Mouse (Mus musculus) stomach, embryonic 15.5 days (tissue): ENCODE measurements around the gene Itpkb. TPM values are rescaled to one million over a fixed set of nuclear protein-coding genes. Genes with fewer than 3 reads are reported as not detected.
A peak's percentile ranks its signal among the peaks of the same experiment; 100 is the strongest.

ENCODE experiments used
- ATAC-seq: fragments of 200-750 bp; cut with Nextera tagmentation; 2 replicates; pipeline ENCODE4 v1.8.0; 2017; ENCODE audit warnings: low read depth, moderate number of reproducible peaks, moderate TSS enrichment; ENCODE audit not compliant: insufficient read depth, low FRiP score
- H3K27ac ChIP-seq: fragments of 300-500 bp; sonication (generic); 2 replicates; pipeline ENCODE4 v1.5.1; 2015; ENCODE audit warnings: mild to moderate bottlenecking, inconsistent platforms
- H3K27me3 ChIP-seq: fragments of 300-500 bp; sonication (generic); replicated peaks from 2 replicates; pipeline ENCODE4 v1.6.1; 2015; ENCODE audit warnings: inconsistent platforms
- H3K36me3 ChIP-seq: fragments of 300-500 bp; sonication (generic); 2 replicates; pipeline ENCODE4 v1.6.1; 2015; ENCODE audit warnings: inconsistent platforms
- H3K4me1 ChIP-seq: fragments of 300-500 bp; sonication (generic); 2 replicates; pipeline ENCODE4 v1.6.1; 2015; ENCODE audit warnings: inconsistent platforms
- H3K4me2 ChIP-seq: fragments of 300-500 bp; sonication (generic); 2 replicates; pipeline ENCODE4 v1.6.1; 2015; ENCODE audit warnings: mild to moderate bottlenecking, inconsistent platforms
- H3K4me3 ChIP-seq: fragments of 300-500 bp; sonication (generic); replicated peaks from 2 replicates; pipeline ENCODE4 v1.5.1; 2015; ENCODE audit warnings: inconsistent platforms
- H3K9ac ChIP-seq: fragments of 300-500 bp; sonication (generic); 2 replicates; pipeline ENCODE4 v1.6.1; 2015; ENCODE audit warnings: inconsistent platforms
- H3K9me3 ChIP-seq: fragments of 300-500 bp; sonication (generic); 2 replicates; pipeline ENCODE4 v1.6.1; 2016; ENCODE audit warnings: inconsistent platforms
- WGBS: fragments of 180-500 bp; shearing (Covaris S2); methylation state at CpG from one replicate; pipeline ENCODE4 v1.1.7; 2015; 5-methylcytosine and 5-hydroxymethylcytosine counted together
- polyA plus RNA-seq: library from polyadenylated mRNA; unstranded; fragments of >200 nt; fragmentation: Nextera tagmentation; extraction: Ambion mirVana; gene quantifications from 2 replicates; pipeline ENCODE4 v1.2.1, GENCODE M21; 2015

The Itpkb gene
- polyA plus RNA-seq, 1 experiment from 2014 or later, result 8.9 TPM

- Histone ChIP-seq H3K36me3 (peaks cover 8% of the 10 kb centered on the region), H3K27me3 (no peaks in the 10 kb centered on the region), H3K27ac (no peak overlapping the region), H3K9me3 (no peaks in the 10 kb centered on the region), H3K4me3 (no peak overlapping the region), H3K4me1 (peaks cover 20% of the 10 kb centered on the region), H3K4me2 (no peak overlapping the region), H3K9ac (no peak overlapping the region)
- no peak for ATAC-seq
- 93% methylated on average over 2 of the region's 2 CpGs for WGBS
These were observed 88.8 kb downstream of the Itpkb start for GRCm38 (mm10) chr1:180419059-180419458.

DNA sequence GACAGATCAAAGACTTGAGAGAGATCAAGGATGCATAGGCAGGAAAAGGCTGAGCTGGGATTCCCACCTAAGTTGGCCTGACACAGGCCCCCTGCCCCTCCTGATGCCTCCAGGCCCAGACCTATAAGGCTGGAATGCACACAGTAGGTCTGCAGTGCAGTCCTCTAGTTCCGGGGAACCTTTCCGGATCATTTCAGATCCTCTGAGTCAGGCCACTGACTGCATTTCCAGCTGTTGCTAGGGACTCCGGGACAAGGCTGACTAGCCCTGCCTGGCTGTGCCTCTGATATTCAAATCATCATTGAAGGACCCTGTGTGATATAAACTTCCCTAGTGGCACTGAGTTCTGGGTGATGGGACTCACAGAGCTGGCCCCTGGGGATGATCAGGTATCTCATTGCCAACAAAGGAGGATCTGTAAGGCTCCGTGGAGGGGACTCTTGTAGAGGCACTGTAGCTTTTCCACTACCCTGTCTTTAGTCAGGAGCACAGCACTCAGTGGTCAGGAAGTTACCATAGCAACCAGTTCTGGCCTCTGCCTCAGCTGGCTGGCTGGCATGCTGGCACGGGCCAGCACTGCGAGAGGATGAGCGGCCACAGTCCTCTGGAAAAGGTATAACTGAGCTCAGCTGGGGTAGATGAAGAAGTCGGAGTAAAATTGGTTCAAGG is 90.3 kb downstream of the Itpkb start:
- ATAC-seq, result no peak
- Histone ChIP-seq H3K4me2 (no peak overlapping the region), H3K36me3 (peaks cover 8% of the 10 kb centered on the region), H3K27me3 (no peaks in the 10 kb centered on the region), H3K4me3 (no peak overlapping the region), H3K9ac (no peak overlapping the region), H3K9me3 (no peaks in the 10 kb centered on the region), H3K4me1 (peaks cover 20% of the 10 kb centered on the region), H3K27ac (no peak overlapping the region)
- WGBS, result 69% methylated on average over 8 of the region's 8 CpGs

GRCm38 (mm10) chr1:180421165-180421909 is 91.1 kb downstream of the Itpkb start:
- no peaks in the 10 kb centered on the region for H3K9me3 ChIP-seq
- no peak overlapping the region for H3K4me3 ChIP-seq
- H3K4me1 ChIP-seq, result peaks cover 20% of the 10 kb centered on the region
- H3K9ac ChIP-seq, result no peak overlapping the region
- peak overlapping the region; percentile 51; the same call in 1 of the 2 replicates for H3K27ac ChIP-seq
- 64% methylated on average over 25 of the region's 25 CpGs for WGBS
- ATAC-seq, result no peak; the same call in 1 of the 2 replicates
- no peaks in the 10 kb centered on the region for H3K27me3 ChIP-seq
- no peak overlapping the region for H3K4me2 ChIP-seq
- peaks cover 8% of the 10 kb centered on the region for H3K36me3 ChIP-seq

- WGBS, result 21% methylated on average over 11 of the region's 11 CpGs
- H3K4me3 ChIP-seq, result no peak overlapping the region
- H3K9me3 ChIP-seq, result no peaks in the 10 kb centered on the region
- H3K9ac ChIP-seq, result 0 out of 2 replicates have a peak overlapping the region, but pooled peaks have one; percentile 9
- H3K4me1 ChIP-seq, result peaks cover 20% of the 10 kb centered on the region
- H3K27me3 ChIP-seq, result no peaks in the 10 kb centered on the region
- H3K36me3 ChIP-seq, result peaks cover 8% of the 10 kb centered on the region
- peak; percentile 51 for ATAC-seq
- H3K27ac ChIP-seq, result peak overlapping the region; percentile 51; the same call in 1 of the 2 replicates
- H3K4me2 ChIP-seq, result no peak overlapping the region
These were observed 92.0 kb downstream of the Itpkb start for GRCm38 (mm10) chr1:180422076-180422828.

- Histone ChIP-seq H3K9ac (no peak overlapping the region), H3K27me3 (no peaks in the 10 kb centered on the region), H3K36me3 (peaks cover 7% of the 10 kb centered on the region), H3K4me3 (no peak overlapping the region), H3K27ac (no peak overlapping the region), H3K4me1 (peaks cover 28% of the 10 kb centered on the region), H3K4me2 (no peak overlapping the region), H3K9me3 (no peaks in the 10 kb centered on the region)
- no peak for ATAC-seq
- 42% methylated on average over 16 of the region's 16 CpGs for WGBS
These were observed 92.8 kb downstream of the Itpkb start for GRCm38 (mm10) chr1:180423008-180423639.

DNA sequence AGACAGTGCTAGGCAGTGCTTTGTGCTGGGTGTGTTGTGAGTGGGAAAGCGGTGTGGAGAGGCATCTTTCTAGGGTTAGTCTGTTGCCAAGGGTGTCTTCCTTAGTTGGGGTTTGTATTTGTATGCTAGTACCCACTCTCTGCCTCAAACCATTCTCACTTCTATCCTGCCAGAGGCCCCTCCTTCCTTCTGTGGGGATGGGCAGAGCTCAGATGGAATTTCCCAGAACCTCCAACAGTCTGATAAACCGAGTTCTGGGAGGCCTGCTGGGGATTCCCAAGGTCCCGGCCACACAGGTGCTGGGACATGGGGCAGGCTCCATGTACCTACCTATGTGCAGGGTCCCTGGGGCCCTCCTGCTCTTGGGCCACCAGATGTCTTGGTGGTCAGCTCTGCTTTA is 93.6 kb downstream of the Itpkb start:
- no peak overlapping the region for H3K4me2 ChIP-seq
- H3K4me1 ChIP-seq, result peaks cover 29% of the 10 kb centered on the region
- 83% methylated on average over 3 of the region's 3 CpGs for WGBS
- no peaks in the 10 kb centered on the region for H3K9me3 ChIP-seq
- H3K27ac ChIP-seq, result no peak overlapping the region
- no peak overlapping the region for H3K9ac ChIP-seq
- no peak overlapping the region for H3K4me3 ChIP-seq
- H3K27me3 ChIP-seq, result no peaks in the 10 kb centered on the region
- ATAC-seq, result no peak
- no peaks in the 10 kb centered on the region; the same call in 1 of the 2 replicates for H3K36me3 ChIP-seq

GRCm38 (mm10) chr1:180426405-180426804 is 96.1 kb downstream of the Itpkb start:
- H3K27me3 ChIP-seq, result no peaks in the 10 kb centered on the region
- H3K4me2 ChIP-seq, result no peak overlapping the region
- no peak overlapping the region for H3K4me3 ChIP-seq
- H3K4me1 ChIP-seq, result peaks cover 29% of the 10 kb centered on the region
- no peak for ATAC-seq
- 82% methylated on average over 6 of the region's 6 CpGs for WGBS
- H3K27ac ChIP-seq, result no peak overlapping the region
- H3K9ac ChIP-seq, result no peak overlapping the region
- H3K36me3 ChIP-seq, result no peaks in the 10 kb centered on the region
- no peaks in the 10 kb centered on the region for H3K9me3 ChIP-seq

DNA sequence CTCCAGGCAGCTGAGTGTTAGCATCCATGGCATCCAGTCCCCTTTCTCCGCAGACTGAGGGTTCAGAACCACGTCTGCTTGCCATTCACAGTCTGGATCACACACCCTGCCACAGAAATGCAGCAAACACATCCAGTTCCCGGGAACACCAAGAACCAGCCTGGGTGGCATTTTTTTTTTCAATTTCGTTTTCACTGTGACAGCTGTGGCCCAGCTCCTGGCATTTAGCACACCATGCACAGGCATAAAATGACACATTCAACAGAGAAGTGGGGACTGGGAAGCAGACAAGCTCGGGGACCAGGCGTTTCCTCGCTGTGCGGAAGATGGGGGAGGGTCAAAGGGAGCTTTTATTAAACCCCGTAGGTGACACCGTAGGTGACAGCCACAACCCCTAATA is 97.4 kb downstream of the Itpkb start:
- Histone ChIP-seq H3K9me3 (no peaks in the 10 kb centered on the region), H3K4me3 (no peak overlapping the region), H3K9ac (no peak overlapping the region), H3K27me3 (no peaks in the 10 kb centered on the region), H3K36me3 (no peaks in the 10 kb centered on the region), H3K27ac (peak overlapping the region; percentile 50), H3K4me2 (no peak overlapping the region), H3K4me1 (peaks cover 17% of the 10 kb centered on the region)
- 47% methylated on average over 10 of the region's 10 CpGs for WGBS
- no peak for ATAC-seq

GRCm38 (mm10) chr1:180428101-180428712 is 97.9 kb downstream of the Itpkb start:
- peak overlapping the region; percentile 50 for H3K27ac ChIP-seq
- no peak overlapping the region for H3K4me2 ChIP-seq
- no peak overlapping the region for H3K4me3 ChIP-seq
- peaks cover 15% of the 10 kb centered on the region for H3K4me1 ChIP-seq
- no peaks in the 10 kb centered on the region for H3K36me3 ChIP-seq
- peaks cover 3% of the 10 kb centered on the region; the same call in 1 of the 2 replicates for H3K27me3 ChIP-seq
- no peak for ATAC-seq
- WGBS, result 13% methylated on average over 9 of the region's 9 CpGs
- H3K9ac ChIP-seq, result no peak overlapping the region
- H3K9me3 ChIP-seq, result no peaks in the 10 kb centered on the region

- Histone ChIP-seq H3K27ac (no peak overlapping the region), H3K4me1 (peaks cover 15% of the 10 kb centered on the region), H3K4me3 (no peak overlapping the region), H3K9me3 (no peaks in the 10 kb centered on the region), H3K27me3 (peaks cover 3% of the 10 kb centered on the region; the same call in 1 of the 2 replicates), H3K36me3 (no peaks in the 10 kb centered on the region), H3K9ac (no peak overlapping the region; the same call in 1 of the 2 replicates), H3K4me2 (no peak overlapping the region)
- no peak for ATAC-seq
- 77% methylated on average over 8 of the region's 8 CpGs for WGBS
These were observed 98.6 kb downstream of the Itpkb start for GRCm38 (mm10) chr1:180428871-180429270.

DNA sequence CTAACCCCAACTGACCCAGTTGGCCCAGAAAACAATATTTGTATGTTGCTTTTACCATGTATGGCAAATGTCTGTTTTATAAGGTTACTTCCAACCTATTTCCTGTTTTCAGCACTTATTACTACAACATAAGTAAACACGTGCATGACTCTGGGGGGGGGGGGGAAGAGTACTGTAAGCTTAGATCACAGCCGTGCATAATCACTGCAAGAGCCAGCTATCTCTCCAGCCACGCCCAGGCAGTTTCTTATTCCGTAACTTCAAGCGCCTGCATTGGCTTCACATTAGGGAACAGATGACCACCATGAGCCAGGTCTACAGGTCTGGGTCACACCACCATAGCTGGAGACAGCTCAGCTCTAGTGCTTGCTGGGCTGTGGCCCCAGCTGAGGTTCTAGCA is 99.5 kb downstream of the Itpkb start:
- peaks cover 15% of the 10 kb centered on the region for H3K4me1 ChIP-seq
- H3K9ac ChIP-seq, result no peak overlapping the region
- no peak for ATAC-seq
- 52% methylated on average over 5 of the region's 5 CpGs for WGBS
- H3K36me3 ChIP-seq, result no peaks in the 10 kb centered on the region
- H3K27me3 ChIP-seq, result peaks cover 3% of the 10 kb centered on the region; the same call in 1 of the 2 replicates
- no peaks in the 10 kb centered on the region for H3K9me3 ChIP-seq
- H3K4me2 ChIP-seq, result no peak overlapping the region
- H3K4me3 ChIP-seq, result no peak overlapping the region
- H3K27ac ChIP-seq, result no peak overlapping the region
